Mouse (Mus musculus): ENCODE data around the gene Scnn1a. TPM values are rescaled to one million over a fixed set of nuclear protein-coding genes. Genes with fewer than 3 reads are reported as not detected.
A peak's percentile ranks its signal among the peaks of the same experiment; 100 is the strongest.

Gene Scnn1a
- polyA plus RNA-seq, 1 experiment from 2014 or later = 5.2 TPM

DNA sequence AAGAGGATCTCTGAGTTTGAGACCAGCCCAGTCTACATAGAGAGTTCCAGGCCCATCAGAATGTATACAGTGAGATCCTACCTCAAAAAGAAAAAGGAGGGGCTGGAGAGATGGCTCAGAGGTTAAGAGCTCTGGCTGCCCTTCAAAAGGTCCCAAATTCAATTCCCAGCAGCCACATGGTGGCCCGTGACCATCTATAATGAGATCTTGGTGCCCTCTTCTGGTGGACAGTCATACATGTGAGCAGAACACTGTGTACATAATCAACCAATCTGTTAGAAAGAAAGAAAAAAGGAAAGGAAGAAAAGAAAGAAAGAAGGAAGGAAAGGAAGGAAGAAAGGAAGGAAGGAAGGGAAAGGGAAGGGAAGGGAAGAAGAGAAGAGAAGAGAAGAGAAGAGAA is 45.7 kb downstream of the Scnn1a start:
- Histone ChIP-seq H3K9ac (no peak overlapping the region), H3K4me3 (no peak overlapping the region), H3K36me3 (peaks cover 17% of the 10 kb centered on the region), H3K9me3 (no peaks in the 10 kb centered on the region), H3K27ac (no peak overlapping the region), H3K4me2 (no peak overlapping the region), H3K4me1 (peaks cover 37% of the 10 kb centered on the region), H3K27me3 (peaks cover 8% of the 10 kb centered on the region; the same call in 1 of the 2 replicates)
- WGBS = 70% methylated on average over 1 of the region's 1 CpGs
- no peak for ATAC-seq (ENCODE audit: insufficient number of reproducible peaks, low FRiP score, low TSS enrichment, low read depth)

DNA sequence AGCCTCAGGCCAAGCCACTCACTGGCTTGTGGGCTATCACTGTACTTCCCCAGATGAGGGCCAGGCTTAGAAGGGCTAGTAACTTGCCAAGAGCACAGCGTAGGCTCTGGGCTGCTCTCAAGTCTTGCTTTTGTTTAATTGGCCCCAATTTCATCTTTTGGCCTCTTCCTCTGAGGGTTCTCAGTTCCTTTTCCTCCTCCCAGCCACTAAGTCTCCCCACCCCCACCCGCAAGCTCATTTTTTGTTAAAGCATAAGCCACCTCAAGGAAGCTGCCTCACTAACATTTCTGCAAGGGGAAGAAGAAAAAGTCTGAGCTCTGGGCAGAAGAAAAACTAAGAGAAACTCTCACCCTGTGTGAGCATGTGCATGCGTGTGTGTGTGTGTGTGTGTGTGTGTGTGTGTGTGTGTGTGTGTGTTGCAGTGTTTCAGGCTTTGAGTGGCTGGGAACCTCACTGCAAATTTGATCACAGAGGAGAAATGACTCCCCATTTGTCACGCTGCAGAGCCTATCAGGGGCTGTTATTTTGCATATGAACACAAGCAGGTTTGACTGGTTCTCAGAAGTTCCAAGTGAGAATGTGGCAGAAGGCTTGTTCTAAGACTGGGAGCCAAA is 47.4 kb downstream of the Scnn1a start:
- no peak overlapping the region for H3K9ac ChIP-seq
- H3K36me3 ChIP-seq = no peaks in the 10 kb centered on the region
- peaks cover 2% of the 10 kb centered on the region; the same call in 1 of the 2 replicates for H3K27me3 ChIP-seq
- H3K27ac ChIP-seq = peak overlapping the region; percentile 14; the same call in 1 of the 2 replicates
- ATAC-seq (ENCODE audit: insufficient number of reproducible peaks, low FRiP score, low TSS enrichment, low read depth) = no peak
- no peaks in the 10 kb centered on the region for H3K9me3 ChIP-seq
- peaks cover 30% of the 10 kb centered on the region for H3K4me1 ChIP-seq
- H3K4me3 ChIP-seq = no peak overlapping the region
- H3K4me2 ChIP-seq = no peak overlapping the region
- WGBS = 40% methylated on average over 4 of the region's 4 CpGs

DNA sequence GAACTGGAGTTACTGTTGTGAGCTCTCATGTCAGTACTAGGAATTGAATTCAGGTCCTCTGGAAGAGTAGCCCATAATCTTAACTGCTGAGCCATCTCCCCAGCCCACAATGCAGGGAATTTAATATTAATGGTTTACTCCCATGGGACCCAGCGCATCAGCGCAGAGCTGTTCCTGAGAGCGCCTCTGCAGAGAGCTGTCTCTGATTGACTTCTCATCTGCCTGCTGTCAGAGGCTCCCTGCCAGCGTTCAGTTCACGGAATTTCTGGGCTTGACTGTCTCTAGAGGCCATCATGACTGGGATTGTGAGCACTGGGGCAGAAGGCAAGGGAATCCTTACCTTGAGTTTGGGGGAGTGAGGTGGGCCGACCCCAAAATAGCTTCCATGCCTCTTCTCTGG is 56.6 kb downstream of the Scnn1a start:
- Histone ChIP-seq H3K9me3 (no peaks in the 10 kb centered on the region), H3K4me1 (peaks cover 32% of the 10 kb centered on the region), H3K27me3 (peaks cover 54% of the 10 kb centered on the region), H3K4me2 (no peak overlapping the region), H3K4me3 (no peak overlapping the region), H3K9ac (no peak overlapping the region), H3K36me3 (no peaks in the 10 kb centered on the region), H3K27ac (peak overlapping the region; percentile 80)
- no peak for ATAC-seq (ENCODE audit: insufficient number of reproducible peaks, low FRiP score, low TSS enrichment, low read depth)
- 62% methylated on average over 6 of the region's 6 CpGs for WGBS

DNA sequence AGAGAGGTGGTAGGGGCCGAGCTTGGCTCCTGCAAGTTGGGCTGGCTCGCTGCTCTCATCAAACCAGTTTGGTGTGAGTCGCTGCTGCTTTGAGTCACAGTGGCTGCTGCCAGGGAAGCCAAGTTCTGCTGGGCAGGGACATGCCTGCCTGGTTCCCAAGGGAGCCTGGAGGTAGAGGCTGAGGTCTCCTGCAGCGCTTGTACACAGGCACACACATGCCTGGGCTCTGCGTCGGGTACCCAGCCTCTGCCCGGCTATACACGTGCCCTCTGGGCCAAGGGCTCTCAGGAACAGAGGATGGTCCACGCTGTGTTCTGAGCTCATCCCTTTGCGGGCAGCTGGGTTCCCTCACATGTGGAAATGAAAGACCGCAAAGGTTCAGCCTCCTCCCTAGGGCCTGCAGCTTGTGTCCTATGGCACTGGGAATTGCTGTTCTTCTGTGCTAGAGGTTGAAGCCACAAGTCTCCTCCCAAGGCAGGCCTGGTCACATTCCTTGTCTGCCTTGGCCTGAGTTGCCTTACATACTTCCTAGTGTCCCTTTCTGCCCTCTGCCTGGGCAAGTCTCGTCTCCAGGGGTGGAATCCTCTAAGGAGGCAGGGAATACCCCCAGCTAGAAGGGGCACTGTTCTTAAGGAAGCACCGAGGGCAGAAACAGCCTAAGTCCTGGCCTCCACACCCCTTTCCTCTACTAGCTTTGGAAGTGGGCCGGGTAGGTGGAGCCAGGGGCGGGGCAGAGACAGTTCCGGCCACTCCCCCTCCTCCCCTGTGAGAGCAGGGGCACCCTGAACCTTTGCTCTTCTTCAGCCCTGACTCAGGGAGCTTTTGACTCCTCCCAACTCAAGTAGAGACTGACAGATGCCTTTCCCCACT is 57.4 kb downstream of the Scnn1a start:
- WGBS = 33% methylated on average over 16 of the region's 16 CpGs
- peak; percentile 40; the same call in 1 of the 2 replicates for ATAC-seq (ENCODE audit: insufficient number of reproducible peaks, low FRiP score, low TSS enrichment, low read depth)
- Histone ChIP-seq H3K4me2 (peak overlapping the region; percentile 14; the same call in 1 of the 2 replicates), H3K9ac (0 out of 2 replicates have a peak overlapping the region, but pooled peaks have one; percentile 26), H3K27me3 (peaks cover 62% of the 10 kb centered on the region), H3K9me3 (no peaks in the 10 kb centered on the region), H3K27ac (peak overlapping the region; percentile 80), H3K4me3 (0 out of 2 replicates have a peak overlapping the region, but pooled peaks have one; percentile 0), H3K36me3 (no peaks in the 10 kb centered on the region), H3K4me1 (peaks cover 32% of the 10 kb centered on the region)

DNA sequence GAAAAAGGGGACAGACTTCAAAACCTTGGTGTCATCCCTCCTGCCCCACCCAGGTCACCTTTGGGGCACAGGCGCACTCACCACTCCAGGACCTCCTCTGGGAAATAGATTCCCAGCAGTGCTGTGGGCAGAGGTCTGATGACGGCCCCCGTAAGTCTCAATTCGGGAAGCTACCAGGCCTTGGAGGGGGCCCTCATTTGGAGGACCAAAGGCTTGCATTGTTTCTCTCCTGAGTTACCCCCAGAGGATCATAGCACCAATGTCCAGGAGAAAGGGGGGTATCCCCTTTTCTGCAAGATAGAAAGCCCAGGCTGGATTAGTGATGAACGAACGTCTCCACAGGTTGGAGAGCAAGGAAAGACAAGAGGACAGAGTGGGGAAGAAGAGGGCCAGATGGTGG is 58.2 kb downstream of the Scnn1a start:
- Histone ChIP-seq H3K4me2 (no peak overlapping the region), H3K27ac (peak overlapping the region; percentile 80), H3K27me3 (peaks cover 64% of the 10 kb centered on the region), H3K4me3 (0 out of 2 replicates have a peak overlapping the region, but pooled peaks have one; percentile 0), H3K9ac (no peak overlapping the region), H3K4me1 (peaks cover 32% of the 10 kb centered on the region), H3K9me3 (no peaks in the 10 kb centered on the region), H3K36me3 (no peaks in the 10 kb centered on the region)
- ATAC-seq (ENCODE audit: insufficient number of reproducible peaks, low FRiP score, low TSS enrichment, low read depth) = no peak
- WGBS = 27% methylated on average over 6 of the region's 6 CpGs

DNA sequence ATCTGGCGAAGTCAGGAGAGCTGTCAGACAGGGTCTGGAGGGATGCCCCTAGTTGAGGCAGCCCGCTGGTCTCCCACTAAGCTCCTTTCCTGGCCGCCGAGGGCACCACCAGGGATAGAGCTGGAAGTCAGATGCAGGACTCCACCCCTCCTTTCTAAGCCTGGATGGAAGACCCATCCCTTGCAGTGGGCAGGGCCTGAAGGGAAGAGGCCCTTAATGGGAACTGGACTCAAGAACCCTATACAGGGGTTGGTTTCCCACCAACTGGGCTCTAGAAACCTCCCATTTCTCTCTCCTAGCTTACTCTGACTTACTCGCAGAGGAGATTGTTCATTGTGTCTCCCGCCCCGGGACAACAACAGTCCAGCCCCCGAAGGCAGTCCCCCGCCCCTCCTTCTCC is 59.3 kb downstream of the Scnn1a start:
- peak overlapping the region; percentile 43 for H3K4me3 ChIP-seq
- peak overlapping the region; percentile 11; the same call in 1 of the 2 replicates for H3K9ac ChIP-seq
- H3K4me1 ChIP-seq = peaks cover 32% of the 10 kb centered on the region
- 8% methylated on average over 9 of the region's 9 CpGs for WGBS
- H3K9me3 ChIP-seq = no peaks in the 10 kb centered on the region
- H3K27ac ChIP-seq = no peak overlapping the region
- H3K27me3 ChIP-seq = peaks cover 64% of the 10 kb centered on the region
- H3K36me3 ChIP-seq = no peaks in the 10 kb centered on the region
- peak overlapping the region; percentile 83 for H3K4me2 ChIP-seq
- no peak for ATAC-seq (ENCODE audit: insufficient number of reproducible peaks, low FRiP score, low TSS enrichment, low read depth)

DNA sequence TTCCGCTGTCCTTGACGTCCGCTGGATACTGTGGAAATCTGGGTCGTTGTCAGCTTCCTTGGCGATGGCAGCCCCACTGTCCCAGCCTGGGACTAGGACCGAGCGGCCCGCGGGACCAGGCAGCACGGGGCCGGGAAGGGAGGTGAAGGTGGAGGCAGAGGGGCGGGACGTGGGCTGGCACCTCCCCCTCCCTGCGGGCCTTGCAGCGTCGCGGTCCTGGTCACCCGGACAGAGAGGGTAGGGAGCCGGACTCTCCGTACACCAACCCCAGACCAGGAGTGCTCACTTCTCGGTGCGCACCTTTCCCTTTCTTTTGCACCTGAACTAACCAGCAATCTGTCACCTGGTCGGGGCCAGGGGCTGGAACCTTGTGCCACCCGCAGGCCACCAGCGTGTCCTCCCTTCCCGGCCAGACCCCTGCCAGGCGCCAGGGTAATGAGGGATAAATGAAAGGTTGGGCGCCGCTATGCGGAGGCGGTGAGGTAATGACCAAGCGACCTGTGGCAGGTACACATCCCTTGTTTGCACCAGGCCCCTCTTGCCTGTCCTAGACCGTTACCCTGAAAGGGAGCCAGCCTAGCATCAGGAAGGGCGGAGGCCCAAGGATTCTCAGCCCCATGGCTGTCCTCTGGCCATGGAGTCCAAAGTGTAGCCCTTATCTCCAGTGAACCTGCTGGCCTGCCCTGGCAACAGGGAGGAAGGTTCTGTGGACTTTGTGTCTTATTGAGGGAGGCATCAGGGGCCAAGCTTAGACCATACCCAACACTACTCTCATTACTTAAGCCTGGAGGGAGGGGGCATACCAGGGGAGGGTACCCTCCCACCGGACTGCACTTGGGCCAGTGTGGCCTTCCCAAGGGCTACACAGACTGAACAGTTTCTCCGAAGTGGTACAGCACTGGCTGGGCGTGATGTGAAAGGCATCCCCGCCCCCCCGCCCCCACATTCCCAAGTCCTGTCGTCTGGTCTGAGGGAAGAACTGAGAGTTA is 60.2 kb downstream of the Scnn1a start, which contains the start of gene Plekhg6:
Gene Plekhg6 (minus strand): TSS at position 422 of the 989 bp plus-strand sequence.
- 9% methylated on average over 39 of the region's 40 CpGs for whole genome bisulfite sequencing
- Histone ChIP-seq H3K9me3 (no peaks in the 10 kb centered on the region), H3K9ac (peak within 1 kb of the TSS; percentile 11; the same call in 1 of the 2 replicates), H3K4me1 (peaks cover 32% of the 10 kb centered on the region), H3K27ac (no peak within 1 kb of the TSS), H3K4me3 (peak within 1 kb of the TSS; percentile 43), H3K36me3 (no peaks in the 10 kb centered on the region), H3K27me3 (peaks cover 64% of the 10 kb centered on the region), H3K4me2 (peak within 1 kb of the TSS; percentile 83)
- no peak; the same call in 1 of the 2 replicates for ATAC-seq (ENCODE audit: insufficient number of reproducible peaks, low FRiP score, low TSS enrichment, low read depth)

DNA sequence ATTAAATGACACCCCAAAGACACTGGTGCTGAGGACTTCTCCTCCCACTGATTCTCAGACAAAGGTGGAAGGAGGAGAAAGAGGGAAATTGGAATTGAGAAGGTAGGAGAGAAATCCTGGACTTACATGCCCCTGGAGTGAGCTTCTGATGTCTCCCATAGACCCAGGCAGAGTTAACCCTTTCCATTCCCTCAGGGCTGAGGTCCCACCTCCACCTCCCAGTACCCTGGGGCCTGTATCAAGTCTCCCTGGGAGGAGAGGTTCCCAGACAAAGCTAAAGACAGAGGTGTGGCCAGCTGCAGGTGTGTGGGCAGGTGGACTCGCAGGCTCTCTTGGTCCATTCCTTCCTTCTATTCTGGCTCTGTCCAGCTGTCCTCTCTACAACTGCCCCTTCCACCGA is 61.6 kb downstream of the Scnn1a start:
- Histone ChIP-seq H3K27ac (no peak overlapping the region), H3K27me3 (peaks cover 60% of the 10 kb centered on the region), H3K4me3 (no peak overlapping the region), H3K4me1 (peaks cover 32% of the 10 kb centered on the region), H3K9me3 (no peaks in the 10 kb centered on the region), H3K9ac (no peak overlapping the region), H3K4me2 (no peak overlapping the region), H3K36me3 (no peaks in the 10 kb centered on the region)
- 65% methylated on average over 2 of the region's 2 CpGs for WGBS
- ATAC-seq (ENCODE audit: insufficient number of reproducible peaks, low FRiP score, low TSS enrichment, low read depth) = no peak

DNA sequence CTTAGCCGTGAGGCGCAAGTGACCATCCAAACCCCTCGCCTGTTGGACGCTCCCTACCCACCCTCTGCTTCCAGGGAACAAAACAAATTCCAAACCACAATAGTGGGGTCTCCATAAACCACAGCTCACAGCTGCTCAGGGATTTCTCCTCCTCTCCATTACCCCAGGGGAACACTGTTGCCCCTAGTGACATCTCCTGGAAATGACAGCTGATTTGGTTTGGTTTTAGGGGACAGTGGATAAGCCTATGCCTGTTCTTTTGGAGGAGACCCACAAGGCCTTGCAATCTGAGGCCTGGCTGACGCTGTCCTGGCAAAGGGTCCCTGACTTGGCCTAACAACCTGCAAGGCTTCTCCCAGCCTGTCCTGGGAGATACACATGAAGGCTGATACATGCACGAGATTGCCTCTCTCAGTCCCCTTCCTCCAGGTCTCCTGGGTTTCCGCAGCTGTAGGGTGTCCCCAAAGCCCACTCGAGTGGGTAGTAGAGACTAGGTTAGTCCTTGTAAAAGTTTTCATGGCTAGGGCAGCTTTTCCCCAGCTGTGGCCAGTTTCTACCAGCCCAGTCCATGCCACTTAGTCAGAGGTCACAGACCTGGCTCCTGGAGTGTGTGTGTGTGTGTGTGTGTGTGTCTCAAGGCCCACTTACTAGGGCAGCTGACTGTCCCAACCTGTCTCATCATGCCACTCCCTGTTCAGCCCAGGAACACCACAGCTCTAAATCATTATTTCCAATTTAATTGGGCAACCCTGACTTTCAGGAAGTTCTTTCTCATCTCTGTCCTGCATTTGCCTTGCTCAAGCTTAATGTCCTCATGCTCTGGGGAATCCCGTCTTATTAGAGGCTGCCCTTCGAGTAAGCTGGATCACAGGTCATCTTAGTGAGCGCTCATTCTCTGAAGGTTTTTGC is 64.9 kb downstream of the Scnn1a start:
- H3K9me3 ChIP-seq = no peaks in the 10 kb centered on the region
- no peak overlapping the region for H3K27ac ChIP-seq
- ATAC-seq (ENCODE audit: insufficient number of reproducible peaks, low FRiP score, low TSS enrichment, low read depth) = no peak
- no peak overlapping the region for H3K4me3 ChIP-seq
- no peak overlapping the region for H3K9ac ChIP-seq
- H3K4me1 ChIP-seq = peaks cover 4% of the 10 kb centered on the region
- 62% methylated on average over 11 of the region's 11 CpGs for WGBS
- no peaks in the 10 kb centered on the region for H3K36me3 ChIP-seq
- H3K4me2 ChIP-seq = no peak overlapping the region
- H3K27me3 ChIP-seq = peaks cover 28% of the 10 kb centered on the region

DNA sequence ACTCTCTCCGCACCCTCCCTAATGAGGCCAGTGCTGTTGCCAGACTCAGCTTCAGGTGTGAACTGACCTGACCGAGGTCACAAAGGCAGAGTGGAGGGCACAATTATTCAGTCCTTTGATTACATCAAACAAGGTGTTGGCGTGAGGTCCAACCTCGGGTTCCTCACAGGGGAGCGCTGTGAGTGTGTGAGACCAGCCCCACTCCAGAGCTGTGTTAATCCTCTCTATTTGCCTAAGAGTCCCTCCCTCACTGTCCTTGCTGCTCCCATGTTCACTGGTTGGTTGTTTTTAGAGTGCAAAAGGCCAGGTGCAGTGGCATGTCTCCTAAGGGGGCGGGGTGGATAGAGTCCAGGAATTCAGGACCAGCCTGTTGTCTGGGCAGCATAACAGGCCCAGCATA is 65.6 kb downstream of the Scnn1a start:
- ATAC-seq (ENCODE audit: insufficient number of reproducible peaks, low FRiP score, low TSS enrichment, low read depth) = no peak

More for the DNA sequence above, 65.6 kb downstream of the Scnn1a start:
- no peaks in the 10 kb centered on the region for H3K4me1 ChIP-seq
- no peak overlapping the region for H3K4me3 ChIP-seq
- no peaks in the 10 kb centered on the region for H3K36me3 ChIP-seq
- 53% methylated on average over 6 of the region's 6 CpGs for WGBS
- H3K27ac ChIP-seq = no peak overlapping the region
- H3K9me3 ChIP-seq = no peaks in the 10 kb centered on the region
- peaks cover 21% of the 10 kb centered on the region for H3K27me3 ChIP-seq
- H3K9ac ChIP-seq = no peak overlapping the region
- H3K4me2 ChIP-seq = no peak overlapping the region
